Comparison of ENCODE assay signal across 26 mouse cellular contexts in genomic region chr2:72221706-72222105, GRCm38 (mm10).
DNase-seq lines count a peak whose midpoint lies in the region; ATAC-seq and TF ChIP-seq lines count a peak whose summit lies in the region.
"Had no signal": no experiment of that assay in that cellular context is flagged by ENCODE, and none has a peak within 500 bp of the region (broad histone marks: within the 10 kb centered on the region; RNA-seq: fewer than 3 reads in every experiment).

No protein-coding gene starts in this region.

- no peak overlapping the region for H3K9ac ChIP-seq in heart, embryonic 12.5 days
- no peak overlapping the region for H3K9ac ChIP-seq in heart, adult 2 months (ENCODE audit: low read depth, low read length)
- no peak overlapping the region for H3K9ac ChIP-seq in limb, embryonic 11.5 days (ENCODE audit: low read length)
- H3K9ac ChIP-seq in limb, embryonic 15.5 days: no peak overlapping the region
- H3K9ac ChIP-seq: embryonic facial prominence, embryonic 12.5 days; forebrain, embryonic 13.5 days; hindbrain, embryonic 12.5 days; kidney, embryonic 15.5 days; liver, embryonic 15.5 days; midbrain, embryonic 13.5 days; neural tube, embryonic 12.5 days had no signal

- DNase-seq in heart, adult 2 months: no peak
- peak; percentile 30 for DNase-seq in limb, embryonic 11.5 days (ENCODE audit: low spot score)
- no peak for DNase-seq in limb, embryonic 10.5 days (ENCODE audit: low spot score)
- peak; percentile 37 for DNase-seq in brain, embryonic 14.5 days (ENCODE audit: low read depth)
- DNase-seq in adrenal gland, adult 18-20 months (ENCODE audit: low spot score in 2 of 2): no peak
- DNase-seq in spleen, adult 12 weeks (ENCODE audit: low spot score): no peak
- DNase-seq: adrenal gland, postnatal 10 days; cerebellum, adult 9-10 months; gastrocnemius, adult 2 months; kidney, postnatal 36 days; liver; right cerebral cortex, postnatal 14 days; spleen, adult 18-20 months; thymus, postnatal 25 days had no signal

- WGBS in heart, embryonic 12.5 days: 37% methylated on average over 7 of the region's 7 CpGs
- WGBS in heart, adult 2 months: 47% methylated on average over 7 of the region's 7 CpGs
- 28% methylated on average over 7 of the region's 7 CpGs for WGBS in limb, embryonic 11.5 days
- 42% methylated on average over 7 of the region's 7 CpGs for WGBS in limb, embryonic 10.5 days
- 17% methylated on average over 7 of the region's 7 CpGs for WGBS in limb, embryonic 15.5 days

- no peaks in the 10 kb centered on the region for H3K79me2 ChIP-seq in heart, adult 2 months (replicated peaks; ENCODE audit: control insufficient read depth, insufficient read depth, low read length)

- TF ChIP-seq POLR2A in heart, adult 2 months (IDR thresholded peaks at IDR 0.05; ENCODE audit: insufficient read depth, low read depth, low read length): no peak
- no peak for TF ChIP-seq POLR2A in brain, embryonic 14.5 days (IDR thresholded peaks at IDR 0.05; ENCODE audit: borderline replicate concordance, extremely low read depth, insufficient read depth, insufficient read length, poor library complexity, severe bottlenecking)

- TF ChIP-seq EP300 in heart, adult 2 months (IDR thresholded peaks at IDR 0.05; ENCODE audit: insufficient read depth, low read depth, low read length): no peak

- no peak overlapping the region for H3K4me3 ChIP-seq in heart, embryonic 12.5 days
- no peak overlapping the region for H3K4me3 ChIP-seq in heart, adult 2 months
- no peak overlapping the region for H3K4me3 ChIP-seq in limb, embryonic 11.5 days (ENCODE audit: low read depth, low read length)
- no peak overlapping the region for H3K4me3 ChIP-seq in limb, embryonic 10.5 days
- H3K4me3 ChIP-seq in limb, embryonic 15.5 days: no peak overlapping the region
- H3K4me3 ChIP-seq: embryonic facial prominence, embryonic 12.5 days; erythroblast, embryonic 14.5 days; forebrain, embryonic 13.5 days; gastrocnemius, adult 2 months; hindbrain, embryonic 12.5 days; kidney, embryonic 15.5 days; liver, embryonic 15.5 days; midbrain, embryonic 13.5 days; neural tube, embryonic 12.5 days had no signal

- H3K4me2 ChIP-seq in heart, embryonic 12.5 days: no peak overlapping the region
- no peak overlapping the region for H3K4me2 ChIP-seq in limb, embryonic 11.5 days (ENCODE audit: low read depth, severe bottlenecking)
- no peak overlapping the region for H3K4me2 ChIP-seq in limb, embryonic 15.5 days
- H3K4me2 ChIP-seq: embryonic facial prominence, embryonic 12.5 days; forebrain, embryonic 13.5 days; hindbrain, embryonic 12.5 days; kidney, embryonic 15.5 days; liver, embryonic 15.5 days; midbrain, embryonic 13.5 days; neural tube, embryonic 12.5 days had no signal

- no peaks in the 10 kb centered on the region for H3K36me3 ChIP-seq in heart, embryonic 12.5 days
- H3K36me3 ChIP-seq in heart, adult 2 months (ENCODE audit: control insufficient read depth, insufficient read depth, low read length): no peaks in the 10 kb centered on the region
- no peaks in the 10 kb centered on the region for H3K36me3 ChIP-seq in limb, embryonic 11.5 days (ENCODE audit: control insufficient read depth, insufficient read depth, low read length)
- H3K36me3 ChIP-seq in limb, embryonic 10.5 days: no peaks in the 10 kb centered on the region
- no peaks in the 10 kb centered on the region for H3K36me3 ChIP-seq in limb, embryonic 15.5 days
- H3K36me3 ChIP-seq: embryonic facial prominence, embryonic 12.5 days; hindbrain, embryonic 12.5 days; kidney, embryonic 15.5 days; liver, embryonic 15.5 days; midbrain, embryonic 13.5 days; neural tube, embryonic 12.5 days had no signal

- intact Hi-C loops in heart, adult 2 months (cut with DNase I): no loop called here

- H3K4me1 ChIP-seq in heart, embryonic 12.5 days (replicated peaks): peaks cover 8% of the 10 kb centered on the region
- no peaks in the 10 kb centered on the region for H3K4me1 ChIP-seq in heart, adult 2 months (ENCODE audit: control insufficient read depth, insufficient read depth, low read length)
- no peaks in the 10 kb centered on the region for H3K4me1 ChIP-seq in limb, embryonic 11.5 days (ENCODE audit: control insufficient read depth, insufficient read depth, low read length)
- H3K4me1 ChIP-seq in limb, embryonic 10.5 days: peaks cover 17% of the 10 kb centered on the region; the same call in 1 of the 2 replicates
- no peaks in the 10 kb centered on the region for H3K4me1 ChIP-seq in limb, embryonic 15.5 days
- H3K4me1 ChIP-seq: embryonic facial prominence, embryonic 12.5 days; hindbrain, embryonic 12.5 days; kidney, embryonic 15.5 days; liver, embryonic 15.5 days; midbrain, embryonic 13.5 days had no signal

- H3K27ac ChIP-seq in heart, embryonic 12.5 days (ENCODE audit: poor library complexity, severe bottlenecking): peak overlapping the region; percentile 32
- H3K27ac ChIP-seq in heart, adult 2 months: no peak overlapping the region
- H3K27ac ChIP-seq in limb, embryonic 11.5 days (replicated peaks; ENCODE audit: low read depth, low read length): no peak overlapping the region
- H3K27ac ChIP-seq in limb, embryonic 10.5 days: no peak overlapping the region
- peak overlapping the region; percentile 51; the same call in 1 of the 2 replicates for H3K27ac ChIP-seq in limb, embryonic 15.5 days
- H3K27ac ChIP-seq: embryonic facial prominence, embryonic 12.5 days; forebrain, embryonic 13.5 days; gastrocnemius, adult 2 months; hindbrain, embryonic 12.5 days; kidney, embryonic 15.5 days; liver, embryonic 15.5 days; midbrain, embryonic 13.5 days; neural tube, embryonic 12.5 days had no signal

- no peak for ATAC-seq in heart, embryonic 12.5 days (ENCODE audit: insufficient number of reproducible peaks, low FRiP score)
- ATAC-seq in limb, embryonic 11.5 days (ENCODE audit: insufficient number of reproducible peaks, low FRiP score, low TSS enrichment, low read depth): no peak
- ATAC-seq in limb, embryonic 15.5 days (ENCODE audit: insufficient number of reproducible peaks, low FRiP score, low TSS enrichment, low read depth): no peak
- ATAC-seq: activated CD4-positive, CD25-positive, alpha-beta regulatory T cell, adult 4 months; forebrain, embryonic 13.5 days; intestine, postnatal 0 days; midbrain, embryonic 13.5 days had no signal

- no peaks in the 10 kb centered on the region for H3K27me3 ChIP-seq in heart, embryonic 12.5 days (replicated peaks)
- no peaks in the 10 kb centered on the region for H3K27me3 ChIP-seq in heart, adult 2 months (ENCODE audit: control insufficient read depth, insufficient read depth, low read length)
- H3K27me3 ChIP-seq in limb, embryonic 11.5 days (ENCODE audit: control insufficient read depth, insufficient read depth, low read length): no peaks in the 10 kb centered on the region
- H3K27me3 ChIP-seq in limb, embryonic 10.5 days (ENCODE audit: low read depth, poor library complexity, severe bottlenecking): no peaks in the 10 kb centered on the region
- H3K27me3 ChIP-seq in limb, embryonic 15.5 days: no peaks in the 10 kb centered on the region
- H3K27me3 ChIP-seq: embryonic facial prominence, embryonic 12.5 days; forebrain, embryonic 13.5 days; hindbrain, embryonic 12.5 days; kidney, embryonic 15.5 days; liver, embryonic 15.5 days; midbrain, embryonic 13.5 days had no signal

- no peaks in the 10 kb centered on the region for H3K9me3 ChIP-seq in heart, embryonic 12.5 days (replicated peaks)
- no peaks in the 10 kb centered on the region for H3K9me3 ChIP-seq in limb, embryonic 11.5 days (ENCODE audit: control insufficient read depth, low read length)
- no peaks in the 10 kb centered on the region for H3K9me3 ChIP-seq in limb, embryonic 10.5 days (replicated peaks)
- H3K9me3 ChIP-seq in limb, embryonic 15.5 days: no peaks in the 10 kb centered on the region
- H3K9me3 ChIP-seq: embryonic facial prominence, embryonic 12.5 days; forebrain, embryonic 13.5 days; hindbrain, embryonic 12.5 days; kidney, embryonic 15.5 days; liver, embryonic 15.5 days; midbrain, embryonic 13.5 days; neural tube, embryonic 12.5 days had no signal

- no peak for TF ChIP-seq CTCF in heart, adult 2 months (IDR thresholded peaks at IDR 0.05)
- no peak for TF ChIP-seq CTCF in brain, embryonic 14.5 days (IDR thresholded peaks at IDR 0.05; ENCODE audit: borderline replicate concordance, extremely low read depth, insufficient read depth, insufficient read length)

Comparison
In these comparisons a context has a peak if more than half of its experiments do, and no peak if none do; other contexts are left out.
1. H3K27ac ChIP-seq: peak in heart, embryonic 12.5 days (single experiment) and limb, embryonic 15.5 days (single experiment); none in heart, adult 2 months (single experiment), limb, embryonic 11.5 days (single experiment) and limb, embryonic 10.5 days (single experiment).
2. DNase-seq: peak in limb, embryonic 11.5 days (single experiment) and brain, embryonic 14.5 days (single experiment); none in heart, adult 2 months (0 of 2), limb, embryonic 10.5 days (single experiment), adrenal gland, adult 18-20 months (0 of 2) and spleen, adult 12 weeks (single experiment).